Comparison of ENCODE assay signal across 14 mouse cellular contexts in genomic region chr13:71165096-71165920, GRCm38 (mm10).
DNase-seq lines count a peak whose midpoint lies in the region; ATAC-seq lines count a peak whose summit lies in the region.
"Had no signal": no experiment of that assay in that cellular context is flagged by ENCODE, and none has a peak within 500 bp of the region (broad histone marks: within the 10 kb centered on the region; RNA-seq: fewer than 3 reads in every experiment).

No protein-coding gene starts in this region.

- H3K4me2 ChIP-seq in forebrain, embryonic 11.5 days (ENCODE audit: low read depth, low read length, severe bottlenecking): 0 out of 2 replicates have a peak overlapping the region, but pooled peaks have one; percentile 5
- no peak overlapping the region; the same call in 1 of the 2 replicates for H3K4me2 ChIP-seq in midbrain, embryonic 12.5 days (replicated peaks)
- H3K4me2 ChIP-seq in neural tube, embryonic 15.5 days: peak overlapping the region; percentile 25; the same call in 1 of the 2 replicates
- H3K4me2 ChIP-seq: liver, embryonic 13.5 days had no signal

- no peaks in the 10 kb centered on the region for H3K9me3 ChIP-seq in forebrain, embryonic 11.5 days (ENCODE audit: control insufficient read depth, low read length)
- no peaks in the 10 kb centered on the region for H3K9me3 ChIP-seq in forebrain, embryonic 10.5 days
- no peaks in the 10 kb centered on the region for H3K9me3 ChIP-seq in hindbrain, embryonic 10.5 days
- H3K9me3 ChIP-seq in midbrain, embryonic 12.5 days: no peaks in the 10 kb centered on the region
- H3K9me3 ChIP-seq in neural tube, embryonic 15.5 days (replicated peaks): no peaks in the 10 kb centered on the region
- H3K9me3 ChIP-seq: liver, embryonic 13.5 days had no signal

- peak; percentile 57 for DNase-seq in forebrain, embryonic 11.5 days (ENCODE audit: low spot score)
- DNase-seq in forebrain, embryonic 10.5 days (ENCODE audit: extremely low spot score, low spot score): no peak
- DNase-seq in hindbrain, embryonic 10.5 days (ENCODE audit: low spot score): peak; percentile 80
- no peak for DNase-seq in spleen, postnatal 10 days (ENCODE audit: low spot score in 2 of 2)
- DNase-seq in cerebellum, postnatal 36 days: no peak
- DNase-seq in layer of hippocampus, adult 8-10 months (ENCODE audit: low spot score in 2 of 2): no peak
- DNase-seq: adrenal gland, adult 8-10 months; gastrocnemius, postnatal 14 days; kidney, adult 18-20 months; liver, embryonic 13.5 days; lung, postnatal 10 days; spleen, adult 18-20 months had no signal

- H3K4me1 ChIP-seq in forebrain, embryonic 11.5 days (replicated peaks; ENCODE audit: control insufficient read depth, insufficient read depth, low read length): no peaks in the 10 kb centered on the region; the same call in 1 of the 2 replicates
- peaks cover 21% of the 10 kb centered on the region for H3K4me1 ChIP-seq in forebrain, embryonic 10.5 days
- peaks cover 51% of the 10 kb centered on the region for H3K4me1 ChIP-seq in hindbrain, embryonic 10.5 days (replicated peaks)
- peaks cover 19% of the 10 kb centered on the region for H3K4me1 ChIP-seq in midbrain, embryonic 12.5 days
- H3K4me1 ChIP-seq in neural tube, embryonic 15.5 days: peaks cover 7% of the 10 kb centered on the region
- H3K4me1 ChIP-seq: liver, embryonic 13.5 days had no signal

- H3K27ac ChIP-seq in forebrain, embryonic 11.5 days (ENCODE audit: low read depth, low read length): no peak overlapping the region
- no peak overlapping the region for H3K27ac ChIP-seq in forebrain, embryonic 10.5 days
- H3K27ac ChIP-seq in hindbrain, embryonic 10.5 days: peak overlapping the region; percentile 84
- no peak overlapping the region; the same call in 1 of the 2 replicates for H3K27ac ChIP-seq in midbrain, embryonic 12.5 days (replicated peaks)
- no peak overlapping the region for H3K27ac ChIP-seq in neural tube, embryonic 15.5 days (replicated peaks)
- H3K27ac ChIP-seq: liver, embryonic 13.5 days had no signal

- H3K36me3 ChIP-seq in forebrain, embryonic 11.5 days (ENCODE audit: control insufficient read depth, insufficient read depth, low read length): no peaks in the 10 kb centered on the region
- no peaks in the 10 kb centered on the region for H3K36me3 ChIP-seq in forebrain, embryonic 10.5 days (replicated peaks)
- H3K36me3 ChIP-seq in hindbrain, embryonic 10.5 days: no peaks in the 10 kb centered on the region
- no peaks in the 10 kb centered on the region for H3K36me3 ChIP-seq in midbrain, embryonic 12.5 days
- H3K36me3 ChIP-seq in neural tube, embryonic 15.5 days: no peaks in the 10 kb centered on the region
- H3K36me3 ChIP-seq: liver, embryonic 13.5 days had no signal

- H3K4me3 ChIP-seq in forebrain, embryonic 11.5 days (ENCODE audit: low read depth, low read length): no peak overlapping the region
- no peak overlapping the region for H3K4me3 ChIP-seq in forebrain, embryonic 10.5 days
- no peak overlapping the region for H3K4me3 ChIP-seq in hindbrain, embryonic 10.5 days
- H3K4me3 ChIP-seq in midbrain, embryonic 12.5 days: no peak overlapping the region
- H3K4me3 ChIP-seq in neural tube, embryonic 15.5 days (replicated peaks): no peak overlapping the region
- H3K4me3 ChIP-seq: liver, embryonic 13.5 days had no signal

- H3K27me3 ChIP-seq in forebrain, embryonic 11.5 days (ENCODE audit: control insufficient read depth, insufficient read depth, low read length): peaks cover 19% of the 10 kb centered on the region
- peaks cover 58% of the 10 kb centered on the region for H3K27me3 ChIP-seq in forebrain, embryonic 10.5 days (ENCODE audit: poor library complexity, severe bottlenecking)
- H3K27me3 ChIP-seq in hindbrain, embryonic 10.5 days (ENCODE audit: insufficient read depth, poor library complexity, severe bottlenecking): peaks cover 29% of the 10 kb centered on the region
- peaks cover 26% of the 10 kb centered on the region for H3K27me3 ChIP-seq in midbrain, embryonic 12.5 days
- H3K27me3 ChIP-seq in neural tube, embryonic 15.5 days (replicated peaks): 0 out of 2 replicates have a peak, but pooled peaks cover 8% of the 10 kb centered on the region
- H3K27me3 ChIP-seq: liver, embryonic 13.5 days had no signal

- peak; percentile 76 for ATAC-seq in forebrain, embryonic 11.5 days (replicated peaks; ENCODE audit: low FRiP score)
- peak; percentile 85 for ATAC-seq in midbrain, embryonic 12.5 days (ENCODE audit: low FRiP score, low read depth)
- ATAC-seq in neural tube, embryonic 15.5 days (ENCODE audit: low FRiP score): no peak

- no peak overlapping the region for H3K9ac ChIP-seq in forebrain, embryonic 11.5 days (ENCODE audit: low read length)
- H3K9ac ChIP-seq in midbrain, embryonic 12.5 days (replicated peaks): no peak overlapping the region
- no peak overlapping the region for H3K9ac ChIP-seq in neural tube, embryonic 15.5 days (replicated peaks)
- H3K9ac ChIP-seq: liver, embryonic 13.5 days had no signal

- 47% methylated on average over 20 of the region's 20 CpGs for WGBS in forebrain, embryonic 11.5 days
- 68% methylated on average over 20 of the region's 20 CpGs for WGBS in forebrain, embryonic 10.5 days
- WGBS in hindbrain, embryonic 10.5 days: 38% methylated on average over 20 of the region's 20 CpGs
- WGBS in midbrain, embryonic 12.5 days: 36% methylated on average over 20 of the region's 20 CpGs
- WGBS in neural tube, embryonic 15.5 days: 37% methylated on average over 20 of the region's 20 CpGs

Comparison
In these comparisons a context has a peak if more than half of its experiments do, and no peak if none do; other contexts are left out.
1. DNase-seq: peak in forebrain, embryonic 11.5 days (single experiment) and hindbrain, embryonic 10.5 days (single experiment); none in forebrain, embryonic 10.5 days (single experiment), spleen, postnatal 10 days (0 of 2), cerebellum, postnatal 36 days (0 of 2) and layer of hippocampus, adult 8-10 months (0 of 2).